Mouse (Mus musculus) spleen, adult 12 weeks (tissue): ENCODE results near the gene Wnt10b.
A peak's percentile ranks its signal among the peaks of the same experiment; 100 is the strongest.
"Not testable (repeated sequence)": the region's sequence is repeated elsewhere in the genome, so short reads cannot be mapped to it uniquely, and the experiment has no call there.

ENCODE experiments used
- DNase-seq: peaks from one replicate; pipeline ENCODE4 v3.0.0; 2022; ENCODE audit warnings: low spot score

The Wnt10b gene

GRCm38 (mm10) chr15:98777762-98778161 lies at the start of gene Wnt10b:
TSS of gene Wnt10b (minus strand) at chr15:98778150.
- no peak for DNase-seq

- no peak for DNase-seq
Observed at GRCm38 (mm10) chr15:98827611-98828011, 49.7 kb upstream of the Wnt10b start.

DNA sequence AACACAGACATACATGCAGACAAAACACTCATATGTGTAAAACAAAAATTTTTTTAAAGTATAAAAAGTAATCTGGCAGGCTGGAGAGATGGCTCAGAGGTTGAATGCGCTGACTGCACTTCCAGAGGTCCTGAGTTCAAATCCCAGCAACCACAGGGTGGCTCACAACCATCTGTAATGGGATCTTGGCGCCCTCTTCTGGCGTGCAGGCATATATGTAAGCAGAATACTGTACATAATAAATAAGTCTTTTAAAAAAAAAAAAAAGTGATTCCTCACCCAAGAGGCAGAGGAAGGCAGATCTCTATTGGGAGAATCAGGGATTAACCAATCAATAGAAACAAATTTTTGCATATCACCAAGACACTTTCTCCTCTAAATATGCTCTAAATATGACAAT lies 45.5 kb upstream of the Wnt10b start:
- no peak for DNase-seq

DNA sequence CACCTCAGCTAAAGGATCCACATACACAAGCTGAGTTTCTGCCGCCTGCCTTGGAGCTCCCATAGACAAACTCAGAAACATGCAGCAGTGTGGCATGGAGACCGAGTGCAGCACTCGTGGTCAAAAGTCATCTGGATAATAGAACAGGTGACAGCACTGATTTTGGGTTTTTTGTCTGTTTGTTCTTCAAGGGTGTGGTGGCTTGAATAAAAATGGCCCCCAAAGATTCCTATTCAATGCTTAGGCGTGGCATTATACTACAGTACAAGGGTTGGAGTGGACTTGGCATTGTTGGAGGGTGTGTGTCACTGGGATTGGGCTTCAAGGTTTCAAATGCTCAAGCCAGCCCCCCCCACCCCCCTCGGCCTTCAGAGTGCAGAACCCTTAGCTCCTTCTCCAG lies 44.2 kb upstream of the Wnt10b start:
- DNase-seq, result no peak

GRCm38 (mm10) chr15:98821403-98821802 lies 43.5 kb upstream of the Wnt10b start:
- DNase-seq, result no peak

- DNase-seq, result no peak
Observed at GRCm38 (mm10) chr15:98820937-98821336, 43.0 kb upstream of the Wnt10b start.

DNA sequence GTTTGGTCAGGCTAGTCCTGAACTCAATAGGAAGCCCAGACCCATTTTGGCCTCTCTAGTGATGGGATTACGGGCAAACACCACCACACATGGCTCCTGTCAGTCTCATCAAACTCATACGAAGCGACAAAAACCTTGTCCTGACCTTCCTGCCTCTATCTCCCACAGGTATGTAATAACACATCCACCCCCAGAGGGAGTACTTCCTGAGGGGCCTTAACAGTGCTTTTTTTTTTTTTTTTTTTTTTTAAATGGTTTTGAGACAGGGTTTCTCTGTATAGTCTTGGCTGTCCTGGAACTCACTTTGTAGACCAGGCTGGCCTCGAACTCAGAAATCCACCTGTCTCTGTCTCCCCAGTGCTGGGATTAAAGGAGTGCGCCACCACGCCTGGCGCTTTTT lies 40.2 kb upstream of the Wnt10b start:
- DNase-seq, result no peak

- DNase-seq, result no peak
Observed at GRCm38 (mm10) chr15:98812741-98813424, 34.9 kb upstream of the Wnt10b start.

DNA sequence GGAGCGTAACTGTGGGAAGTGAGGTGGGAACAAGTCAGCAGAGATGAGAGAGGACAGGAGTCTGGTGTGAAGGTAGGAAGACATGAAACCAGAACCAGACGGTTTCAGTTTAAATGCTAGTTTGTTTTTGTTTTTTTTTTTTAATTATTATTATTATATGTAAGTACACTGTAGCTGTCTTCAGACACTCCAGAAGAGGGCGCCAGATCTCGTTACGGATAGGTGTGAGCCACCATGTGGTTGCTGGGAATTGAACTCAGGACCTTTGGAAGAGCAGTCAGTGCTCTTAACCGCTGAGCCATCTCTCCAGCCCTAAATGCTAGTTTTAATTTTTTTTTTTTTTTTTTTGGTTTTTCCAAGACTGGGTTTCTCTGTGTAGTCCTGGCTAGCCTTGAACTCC lies 32.3 kb upstream of the Wnt10b start:
- DNase-seq, result not testable (repeated sequence)

- no peak for DNase-seq
Observed at GRCm38 (mm10) chr15:98809390-98809789, 31.4 kb upstream of the Wnt10b start, which contains the start of gene Ddn. TSS of gene Ddn (minus strand) at chr15:98809490.

- DNase-seq, result no peak
Observed at GRCm38 (mm10) chr15:98808651-98809134, 30.7 kb upstream of the Wnt10b start.

- no peak for DNase-seq
Observed at GRCm38 (mm10) chr15:98807895-98808650, 30.1 kb upstream of the Wnt10b start.

DNA sequence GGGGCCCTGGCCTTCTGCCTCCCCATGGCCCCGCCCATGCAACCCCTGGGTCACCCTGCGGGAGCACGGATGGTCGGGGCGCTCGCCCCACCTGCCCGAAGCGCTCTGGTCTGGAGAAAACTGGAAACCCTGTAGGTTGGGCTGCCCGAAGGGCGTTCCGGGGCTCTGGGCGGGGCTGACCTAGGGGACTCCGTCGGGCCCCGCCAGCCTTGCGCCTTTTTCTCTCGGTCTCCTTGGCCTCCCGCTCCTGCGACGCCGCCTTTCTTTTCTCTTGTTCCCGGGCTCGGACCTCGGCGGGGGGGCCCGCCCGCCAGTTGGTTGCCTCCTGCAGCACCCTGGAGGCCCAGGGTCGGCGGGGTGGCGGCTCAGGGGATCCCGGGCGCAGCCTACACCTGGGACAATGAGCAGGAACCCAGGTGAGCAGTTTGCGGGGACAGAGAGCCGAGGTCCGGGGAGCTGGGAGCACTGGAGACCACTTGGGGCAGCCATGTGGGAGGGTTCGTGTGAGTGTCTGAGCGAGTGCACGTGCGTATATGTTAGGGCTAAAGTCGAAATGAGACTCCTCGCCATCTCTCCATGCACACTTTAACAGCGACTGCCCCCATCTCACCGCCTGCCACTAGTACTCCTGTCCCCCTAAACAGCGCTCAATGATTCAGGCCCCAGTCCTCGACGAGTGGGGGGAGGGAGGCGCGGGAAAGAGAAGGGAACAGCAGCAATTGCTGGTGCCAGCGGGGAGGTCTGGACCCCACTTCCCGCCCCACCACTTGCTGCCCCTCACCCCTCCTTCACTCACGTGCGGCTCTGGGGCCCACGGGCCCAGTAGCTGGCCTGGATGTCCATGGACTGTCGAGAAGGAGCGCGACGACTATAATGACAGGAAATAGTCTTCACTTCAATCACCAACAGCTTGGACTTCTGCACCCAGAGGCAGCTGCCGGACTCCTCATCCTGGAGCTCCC lies 29.1 kb upstream of the Wnt10b start:
- DNase-seq, result no peak

GRCm38 (mm10) chr15:98806071-98806808 lies 28.3 kb upstream of the Wnt10b start:
- DNase-seq, result no peak

DNA sequence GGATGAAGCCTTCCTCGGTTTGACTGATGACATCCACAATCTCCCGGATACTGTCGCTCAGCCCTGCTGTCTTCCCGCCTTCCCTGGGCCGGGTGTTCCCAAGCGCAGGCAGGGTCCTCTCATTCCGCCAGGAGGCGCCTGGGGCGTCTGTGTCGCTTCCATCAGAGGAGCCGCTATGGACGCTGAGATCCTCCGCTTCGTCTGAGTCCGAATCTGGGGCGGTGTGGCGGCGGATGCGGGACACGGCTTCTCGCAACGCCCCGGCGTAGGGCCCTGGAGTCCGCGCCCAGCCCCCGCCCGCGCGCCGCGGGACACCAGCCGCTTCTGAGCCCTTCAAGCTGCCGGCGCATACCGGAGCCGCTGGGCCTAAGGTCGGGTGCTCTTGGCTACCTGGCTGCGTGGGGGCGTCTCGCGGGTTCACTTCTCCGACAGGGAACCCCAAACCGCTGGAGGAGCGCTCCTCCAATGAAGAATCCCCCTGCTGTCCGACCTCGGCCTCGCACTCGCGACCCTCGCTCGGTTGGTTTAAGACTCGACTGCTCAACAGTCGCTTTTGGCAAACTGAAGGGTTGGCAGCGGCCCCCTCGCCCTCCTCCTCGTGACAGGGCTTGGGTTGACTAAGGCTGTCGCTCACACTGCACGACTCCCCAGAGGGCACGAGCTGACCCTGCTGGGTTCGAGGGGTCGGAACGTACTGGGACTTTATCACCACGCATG lies 27.5 kb upstream of the Wnt10b start:
- DNase-seq, result no peak

DNA sequence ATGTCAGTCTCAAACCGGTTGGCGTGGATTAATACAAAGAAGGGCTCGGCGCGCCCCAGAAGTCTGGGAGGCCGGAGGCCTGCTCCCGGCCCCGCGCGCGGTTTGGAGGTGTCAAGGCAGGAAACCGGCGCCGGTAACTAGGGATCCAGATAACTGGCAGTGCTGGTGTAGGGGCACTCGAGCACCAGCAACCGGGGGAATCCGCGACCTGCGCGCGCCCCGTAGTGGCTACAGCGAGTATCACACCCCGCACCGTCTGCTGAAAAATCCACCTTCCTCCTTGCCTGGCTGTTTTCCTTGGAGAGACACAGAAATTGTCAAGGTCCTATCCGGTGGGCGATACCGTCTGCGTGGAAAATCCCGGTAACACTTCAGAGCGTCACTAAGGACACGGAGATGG lies 26.1 kb upstream of the Wnt10b start:
- peak; percentile 57 for DNase-seq

DNA sequence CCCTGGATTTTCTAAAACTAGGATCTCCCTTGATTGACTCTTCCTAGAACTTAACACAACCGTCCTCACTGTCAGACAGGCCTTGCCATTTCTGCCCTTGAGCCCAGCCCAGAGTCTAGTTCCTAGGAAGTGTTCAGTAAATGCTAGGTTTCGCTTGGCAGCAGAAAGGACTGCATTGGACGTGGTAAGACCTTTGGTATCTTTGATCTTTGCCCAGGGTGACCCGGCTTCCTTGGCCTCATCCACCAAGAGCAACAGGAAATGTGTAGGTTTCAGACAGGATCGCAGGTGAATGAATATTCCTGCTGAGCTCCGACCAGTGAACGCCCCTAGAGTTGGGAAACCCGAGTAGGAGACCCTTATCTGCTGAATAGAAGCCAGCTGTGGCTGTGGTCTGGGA lies 25.0 kb upstream of the Wnt10b start:
- DNase-seq, result no peak

DNA sequence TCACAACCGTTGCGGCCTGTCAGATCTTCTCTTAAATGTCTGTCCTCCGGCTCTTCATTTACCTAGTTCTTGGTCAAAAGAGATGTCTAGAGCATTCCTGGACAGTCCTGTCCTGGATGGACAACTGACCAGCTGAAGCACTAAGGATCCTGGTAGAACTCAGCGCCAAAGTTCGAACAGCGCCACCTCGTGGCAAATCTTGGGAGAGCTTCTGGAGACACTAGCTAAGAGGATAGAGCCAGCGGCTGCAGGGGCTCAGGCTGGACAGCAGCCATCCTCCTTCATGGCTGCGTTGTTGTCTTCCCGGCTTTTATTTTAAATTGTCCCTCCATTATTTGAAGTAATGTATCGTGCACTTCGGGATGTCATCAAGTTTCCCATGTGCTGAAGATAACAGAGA lies 21.4 kb upstream of the Wnt10b start:
- DNase-seq, result peak; percentile 52

- no peak for DNase-seq
Observed at GRCm38 (mm10) chr15:98798903-98799302, 21.0 kb upstream of the Wnt10b start.

GRCm38 (mm10) chr15:98797835-98798492 lies 20.0 kb upstream of the Wnt10b start:
- no peak for DNase-seq
